ENCODE assay signal across 25 mouse cellular contexts in genomic region chr15:97927018-97927417, GRCm38 (mm10). TPM values are rescaled to one million over a fixed set of nuclear protein-coding genes. Genes with fewer than 3 reads are reported as not detected.
DNase-seq lines count a peak whose midpoint lies in the region; ATAC-seq lines count a peak whose summit lies in the region.
"Had no signal": no experiment of that assay in that cellular context is flagged by ENCODE, and none has a peak within 500 bp of the region (broad histone marks: within the 10 kb centered on the region; RNA-seq: fewer than 3 reads in every experiment).

No protein-coding gene starts in this region.

- no peak overlapping the region for H3K4me3 ChIP-seq in intestine, embryonic 16.5 days (ENCODE audit: low read length)
- no peak overlapping the region for H3K4me3 ChIP-seq in hindbrain, embryonic 14.5 days (replicated peaks; ENCODE audit: low read length)
- H3K4me3 ChIP-seq: embryonic facial prominence, embryonic 10.5 days; forebrain, embryonic 15.5 days; heart, embryonic 12.5 days; hindbrain, embryonic 15.5 days; limb, embryonic 13.5 days; liver, embryonic 13.5 days; neural tube, embryonic 13.5 days had no signal

- no peak overlapping the region for H3K27ac ChIP-seq in intestine, embryonic 16.5 days (ENCODE audit: low read length)
- no peak overlapping the region for H3K27ac ChIP-seq in hindbrain, embryonic 14.5 days
- H3K27ac ChIP-seq: embryonic facial prominence, embryonic 10.5 days; forebrain, embryonic 15.5 days; hindbrain, embryonic 15.5 days; limb, embryonic 13.5 days; liver, embryonic 13.5 days; neural tube, embryonic 13.5 days had no signal

- no peaks in the 10 kb centered on the region for H3K36me3 ChIP-seq in intestine, embryonic 16.5 days (ENCODE audit: control insufficient read depth, insufficient read depth, low read length)
- no peaks in the 10 kb centered on the region for H3K36me3 ChIP-seq in hindbrain, embryonic 14.5 days (replicated peaks; ENCODE audit: control insufficient read depth, insufficient read depth)
- H3K36me3 ChIP-seq: embryonic facial prominence, embryonic 10.5 days; forebrain, embryonic 15.5 days; G1E; heart, embryonic 12.5 days; hindbrain, embryonic 15.5 days; limb, embryonic 13.5 days; liver, embryonic 13.5 days; neural tube, embryonic 13.5 days had no signal

- H3K27me3 ChIP-seq in intestine, embryonic 16.5 days (replicated peaks; ENCODE audit: control insufficient read depth, insufficient read depth, low read length) = no peaks in the 10 kb centered on the region
- no peaks in the 10 kb centered on the region for H3K27me3 ChIP-seq in hindbrain, embryonic 14.5 days (ENCODE audit: control insufficient read depth, insufficient read depth, low read length)
- H3K27me3 ChIP-seq: forebrain, embryonic 15.5 days; hindbrain, embryonic 15.5 days; limb, embryonic 13.5 days; liver, embryonic 13.5 days; neural tube, embryonic 13.5 days had no signal

- peak; percentile 36 for DNase-seq in MN1 (ENCODE audit: low spot score)
- DNase-seq in kidney, adult 9 months = peak; percentile 79
- peak; percentile 79 for DNase-seq in kidney, postnatal 14 days
- no peak for DNase-seq in left cerebral cortex, adult 9 months (ENCODE audit: low spot score in 2 of 2)
- no peak for DNase-seq in hindbrain, embryonic 14.5 days (ENCODE audit: low spot score)
- no peak for DNase-seq in gastrocnemius, adult 18-20 months (ENCODE audit: low spot score)
- DNase-seq: adrenal gland, postnatal 10 days; B cell, adult 2 months; cerebellum, adult 2 months; cerebellum, postnatal 36 days; gastrocnemius, postnatal 10 days; heart, postnatal 36 days; liver, embryonic 13.5 days; lung, adult 2 months; midbrain, embryonic 14.5 days; thymus, adult 18-20 months; thymus, postnatal 4 days had no signal

- WGBS in intestine, embryonic 16.5 days = 51% methylated on average over 4 of the region's 4 CpGs
- 67% methylated on average over 4 of the region's 4 CpGs for WGBS in hindbrain, embryonic 14.5 days

- ATAC-seq in intestine, embryonic 16.5 days = peak; percentile 49
- ATAC-seq in hindbrain, embryonic 14.5 days (ENCODE audit: low FRiP score) = no peak
- ATAC-seq: forebrain, embryonic 15.5 days had no signal

- H3K9me3 ChIP-seq in intestine, embryonic 16.5 days (ENCODE audit: control insufficient read depth, low read length) = no peaks in the 10 kb centered on the region
- no peaks in the 10 kb centered on the region for H3K9me3 ChIP-seq in hindbrain, embryonic 14.5 days (ENCODE audit: control insufficient read depth, low read length)
- H3K9me3 ChIP-seq: embryonic facial prominence, embryonic 10.5 days; forebrain, embryonic 15.5 days; G1E; heart, embryonic 12.5 days; hindbrain, embryonic 15.5 days; limb, embryonic 13.5 days; liver, embryonic 13.5 days; neural tube, embryonic 13.5 days had no signal

- H3K4me2 ChIP-seq in intestine, embryonic 16.5 days (ENCODE audit: low read depth, low read length) = no peak overlapping the region
- H3K4me2 ChIP-seq in hindbrain, embryonic 14.5 days (replicated peaks) = no peak overlapping the region
- H3K4me2 ChIP-seq: forebrain, embryonic 15.5 days; heart, embryonic 12.5 days; hindbrain, embryonic 15.5 days; limb, embryonic 13.5 days; liver, embryonic 13.5 days; neural tube, embryonic 13.5 days had no signal

- H3K4me1 ChIP-seq in intestine, embryonic 16.5 days (ENCODE audit: control insufficient read depth, insufficient read depth, low read length) = peaks cover 9% of the 10 kb centered on the region
- no peaks in the 10 kb centered on the region for H3K4me1 ChIP-seq in hindbrain, embryonic 14.5 days (replicated peaks; ENCODE audit: control insufficient read depth, insufficient read depth, low read length)
- H3K4me1 ChIP-seq: forebrain, embryonic 15.5 days; hindbrain, embryonic 15.5 days; limb, embryonic 13.5 days; liver, embryonic 13.5 days; neural tube, embryonic 13.5 days had no signal

- H3K9ac ChIP-seq in intestine, embryonic 16.5 days (ENCODE audit: low read depth, low read length) = no peak overlapping the region
- no peak overlapping the region for H3K9ac ChIP-seq in hindbrain, embryonic 14.5 days
- H3K9ac ChIP-seq: forebrain, embryonic 15.5 days; heart, embryonic 12.5 days; hindbrain, embryonic 15.5 days; limb, embryonic 13.5 days; liver, embryonic 13.5 days; neural tube, embryonic 13.5 days had no signal

RNA-seq across cellular contexts. Expression of gene Vdr, which starts 16.6 kb away (rescaled TPM):
- 2.4 TPM in 2 replicates for polyA plus RNA-seq in intestine, embryonic 16.5 days (2015; fragmentation: Nextera tagmentation; extraction: Ambion mirVana)
- polyA plus RNA-seq in hindbrain, embryonic 14.5 days (2014; fragmentation: Nextera tagmentation; extraction: Ambion mirVana) = 0.08 and 0.27 TPM in 2 replicates
- under 1 TPM; 0.09 TPM for total RNA-seq in gastrocnemius, adult 18-20 months (2021)
- polyA plus RNA-seq: midbrain, embryonic 14.5 days had no signal

RNA-seq across cellular contexts. Expression of gene Tmem106c, which starts 37.0 kb away (rescaled TPM):
- polyA plus RNA-seq in intestine, embryonic 16.5 days (2015; fragmentation: Nextera tagmentation; extraction: Ambion mirVana) = 47.5 and 51.6 TPM in 2 replicates
- polyA plus RNA-seq in hindbrain, embryonic 14.5 days (2014; fragmentation: Nextera tagmentation; extraction: Ambion mirVana) = 54.9 and 58.0 TPM in 2 replicates
- 1 to 10 TPM; 5.8 to 7.4 TPM for total RNA-seq in gastrocnemius, adult 18-20 months (2021)

Comparison
In these comparisons a context has a peak if more than half of its experiments do, and no peak if none do; other contexts are left out.
1. DNase-seq: peak in MN1 (single experiment), kidney, adult 9 months (single experiment) and kidney, postnatal 14 days (single experiment); none in left cerebral cortex, adult 9 months (0 of 2), hindbrain, embryonic 14.5 days (single experiment) and gastrocnemius, adult 18-20 months (single experiment).